ENCODE assay signal across 9 mouse cellular contexts in the genomic region with DNA sequence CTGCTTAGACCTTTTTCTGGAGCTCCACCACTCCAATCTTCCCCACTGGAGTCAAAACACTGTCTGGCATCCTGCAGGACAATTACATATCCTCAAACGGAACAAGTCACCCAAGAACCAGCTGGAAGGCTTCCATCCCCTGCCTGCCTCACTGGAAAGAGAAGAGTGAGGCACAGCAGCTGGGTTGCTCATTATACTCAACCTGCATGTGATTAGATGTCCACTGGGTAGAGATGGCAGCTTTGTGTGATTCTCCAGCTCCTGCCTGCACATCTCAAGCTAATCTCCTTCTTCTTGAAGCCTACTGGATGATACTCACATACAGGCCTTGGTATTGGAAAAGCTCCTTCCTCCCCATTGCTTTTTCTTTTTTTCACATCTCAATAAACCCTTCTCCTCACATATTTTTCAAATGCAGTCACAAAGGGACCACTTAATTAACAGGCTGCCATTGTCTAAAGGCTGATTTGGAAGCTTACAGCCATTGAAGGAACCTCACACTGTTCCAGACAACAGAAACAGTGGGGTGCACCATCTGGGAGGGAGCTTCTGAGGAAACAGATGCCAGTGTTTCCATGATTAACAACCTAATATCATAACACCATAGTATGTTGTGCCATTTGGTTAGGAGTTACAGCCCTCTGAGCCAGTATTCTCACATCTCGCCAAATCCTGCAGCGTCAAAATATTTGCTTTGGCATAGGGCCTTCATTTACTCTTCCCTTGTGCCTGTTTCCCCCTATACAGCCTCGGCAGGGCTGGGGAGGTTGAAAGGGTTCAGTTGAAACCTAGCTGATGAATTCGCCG.
DNase-seq lines count a peak whose midpoint lies in the region; ATAC-seq and TF ChIP-seq lines count a peak whose summit lies in the region.
"Had no signal": no experiment of that assay in that cellular context is flagged by ENCODE, and none has a peak within 500 bp of the region (broad histone marks: within the 10 kb centered on the region; RNA-seq: fewer than 3 reads in every experiment).

No protein-coding gene starts in this region.

- WGBS in forebrain, embryonic 13.5 days: 21% methylated on average over 6 of the region's 6 CpGs
- WGBS in forebrain, embryonic 10.5 days: 63% methylated on average over 6 of the region's 6 CpGs
- 45% methylated on average over 6 of the region's 6 CpGs for WGBS in lung, adult 2 months

- no peak overlapping the region for H3K27ac ChIP-seq in forebrain, embryonic 13.5 days
- no peak overlapping the region for H3K27ac ChIP-seq in forebrain, embryonic 10.5 days

- H3K27me3 ChIP-seq in forebrain, embryonic 13.5 days: peaks cover 24% of the 10 kb centered on the region
- H3K27me3 ChIP-seq in forebrain, embryonic 10.5 days (ENCODE audit: poor library complexity, severe bottlenecking): no peaks in the 10 kb centered on the region

- DNase-seq in forebrain, embryonic 10.5 days (ENCODE audit: extremely low spot score, low spot score): no peak
- DNase-seq in lung, adult 18-20 months: peak; percentile 23 to 50
- no peak for DNase-seq in lung, adult 2 months
- peak; percentile 11 to 20 for DNase-seq in heart, postnatal 36 days
- peak; percentile 61 for DNase-seq in retina, embryonic 14.5 days (ENCODE audit: low spot score)
- no peak for DNase-seq in ovary, postnatal 10 days (ENCODE audit: low spot score)
- DNase-seq in thymus, postnatal 25 days: no peak
- DNase-seq: B cell, adult 2 months had no signal

- H3K9me3 ChIP-seq in forebrain, embryonic 13.5 days (replicated peaks): no peaks in the 10 kb centered on the region
- H3K9me3 ChIP-seq in forebrain, embryonic 10.5 days: no peaks in the 10 kb centered on the region

- no peak for TF ChIP-seq POLR2A in lung, adult 2 months (IDR thresholded peaks at IDR 0.05; ENCODE audit: borderline replicate concordance, extremely low read depth, low read depth, low read length)

- intact Hi-C loops in heart, postnatal 36 days (cut with DNase I): no loop called here

- H3K4me3 ChIP-seq in forebrain, embryonic 13.5 days: no peak overlapping the region
- no peak overlapping the region for H3K4me3 ChIP-seq in forebrain, embryonic 10.5 days
- no peak overlapping the region for H3K4me3 ChIP-seq in lung, adult 2 months (replicated peaks; ENCODE audit: extremely low read depth, low read depth, low read length)

- no peak overlapping the region for H3K9ac ChIP-seq in forebrain, embryonic 13.5 days

- no peaks in the 10 kb centered on the region for H3K36me3 ChIP-seq in forebrain, embryonic 13.5 days (ENCODE audit: poor library complexity, severe bottlenecking)
- no peaks in the 10 kb centered on the region for H3K36me3 ChIP-seq in forebrain, embryonic 10.5 days (replicated peaks)

- no peak for TF ChIP-seq CTCF in lung, adult 2 months (IDR thresholded peaks at IDR 0.05; ENCODE audit: insufficient read depth, low read length)

- H3K4me2 ChIP-seq in forebrain, embryonic 13.5 days: no peak overlapping the region

- ATAC-seq in forebrain, embryonic 13.5 days: peak; percentile 94

- peaks cover 11% of the 10 kb centered on the region for H3K4me1 ChIP-seq in forebrain, embryonic 13.5 days
- H3K4me1 ChIP-seq in forebrain, embryonic 10.5 days: peaks cover 14% of the 10 kb centered on the region
- peaks cover 3% of the 10 kb centered on the region for H3K4me1 ChIP-seq in lung, adult 2 months (ENCODE audit: control insufficient read depth, insufficient read depth, low read length)

Comparison
In these comparisons a context has a peak if more than half of its experiments do, and no peak if none do; other contexts are left out.
1. DNase-seq: peak in lung, adult 18-20 months (2 of 2), heart, postnatal 36 days (2 of 2) and retina, embryonic 14.5 days (single experiment); none in forebrain, embryonic 10.5 days (single experiment), lung, adult 2 months (single experiment), ovary, postnatal 10 days (single experiment) and thymus, postnatal 25 days (single experiment).